Mouse (Mus musculus) liver, adult 2 months (tissue): ENCODE data around the gene Scg2.

Experiments used
- CTCF ChIP-seq: fragments of 200-500 bp; IDR thresholded peaks from 2 replicates; pipeline ENCODE4 v1.5.1; 2011; ENCODE audit warnings: low read depth, low read length, control low read depth
- POLR2A ChIP-seq: fragments of 200-500 bp; IDR thresholded peaks from 2 replicates; pipeline ENCODE4 v1.6.1; 2011; ENCODE audit warnings: low read length, control low read depth; ENCODE audit not compliant: insufficient read depth; ENCODE audit errors: extremely low read depth

GRCm38 (mm10) chr1:79469871-79470270 is 30.0 kb upstream of the Scg2 start:
- no peak for TF ChIP-seq POLR2A
- TF ChIP-seq CTCF: no peak
